Mouse (Mus musculus): Measurements from ENCODE around the gene Lif. TPM values are rescaled to one million over a fixed set of nuclear protein-coding genes. Genes with fewer than 3 reads are reported as not detected.
A peak's percentile ranks its signal among the peaks of the same experiment; 100 is the strongest.

Lif gene
- total RNA-seq, 4 experiments from 2014 or later, result 0.19 to 1.3 (median 0.38) TPM

- no peak for DNase-seq (ENCODE audit: low spot score)
Observed at GRCm38 (mm10) chr11:4261188-4261494, 3.8 kb downstream of the Lif start.

- no peak for DNase-seq (ENCODE audit: low spot score)
Observed at GRCm38 (mm10) chr11:4261969-4262368, 4.6 kb downstream of the Lif start.

GRCm38 (mm10) chr11:4262847-4263246 is 5.5 kb downstream of the Lif start:
- no peak for DNase-seq (ENCODE audit: low spot score)

- no peak for DNase-seq (ENCODE audit: low spot score)
Observed at GRCm38 (mm10) chr11:4263296-4263695, 5.9 kb downstream of the Lif start.

- DNase-seq (ENCODE audit: low spot score), result peak; percentile 51
Observed at GRCm38 (mm10) chr11:4264066-4264465, 6.7 kb downstream of the Lif start.

- DNase-seq (ENCODE audit: low spot score), result no peak
Observed at GRCm38 (mm10) chr11:4266271-4267201, 9.2 kb downstream of the Lif start.

- no peak for DNase-seq (ENCODE audit: low spot score)
Observed at GRCm38 (mm10) chr11:4267202-4267578, 9.8 kb downstream of the Lif start.

- no peak for DNase-seq (ENCODE audit: low spot score)
Observed at GRCm38 (mm10) chr11:4268500-4268899, 11.1 kb downstream of the Lif start.

- no peak for DNase-seq (ENCODE audit: low spot score)
Observed at GRCm38 (mm10) chr11:4270744-4271459, 13.5 kb downstream of the Lif start.

- no peak for DNase-seq (ENCODE audit: low spot score)
Observed at GRCm38 (mm10) chr11:4271544-4271943, 14.2 kb downstream of the Lif start.

GRCm38 (mm10) chr11:4276411-4276861 is 19.1 kb downstream of the Lif start:
- DNase-seq (ENCODE audit: low spot score), result no peak

GRCm38 (mm10) chr11:4279909-4280308 is 22.6 kb downstream of the Lif start:
- DNase-seq (ENCODE audit: low spot score), result no peak

- no peak for DNase-seq (ENCODE audit: low spot score)
Observed at GRCm38 (mm10) chr11:4281852-4282251, 24.5 kb downstream of the Lif start.

GRCm38 (mm10) chr11:4283627-4284026 is 26.3 kb downstream of the Lif start:
- no peak for DNase-seq (ENCODE audit: low spot score)

GRCm38 (mm10) chr11:4289280-4289679 is 31.9 kb downstream of the Lif start:
- no peak for DNase-seq (ENCODE audit: low spot score)

- peak; percentile 52 for DNase-seq (ENCODE audit: low spot score)
Observed at GRCm38 (mm10) chr11:4291639-4292038, 34.3 kb downstream of the Lif start.

GRCm38 (mm10) chr11:4292224-4292887 is 35.0 kb downstream of the Lif start:
- no peak for DNase-seq (ENCODE audit: low spot score)

- DNase-seq (ENCODE audit: low spot score), result no peak
Observed at GRCm38 (mm10) chr11:4292888-4293247, 35.5 kb downstream of the Lif start.

GRCm38 (mm10) chr11:4293481-4293880 is 36.1 kb downstream of the Lif start:
- DNase-seq (ENCODE audit: low spot score), result no peak

- no peak for DNase-seq (ENCODE audit: low spot score)
Observed at GRCm38 (mm10) chr11:4294047-4294446, 36.7 kb downstream of the Lif start.

- DNase-seq (ENCODE audit: low spot score), result peak; percentile 74
Observed at GRCm38 (mm10) chr11:4294495-4295351, 37.4 kb downstream of the Lif start.

Data from heart, adult 8-10 months (tissue).